Mouse (Mus musculus) kidney, adult 18-20 months (tissue): ENCODE measurements around the gene Tlr5.

Experiments used
- DNase-seq: peaks from one replicate; pipeline ENCODE4 v3.0.0; 2021

Tlr5 gene

GRCm38 (mm10) chr1:182991002-182991778, 36.6 kb downstream of the Tlr5 start:
- peak; percentile 71 for DNase-seq
